Mouse (Mus musculus): ENCODE results near the gene Samd4. TPM values are rescaled to one million over a fixed set of nuclear protein-coding genes. Genes with fewer than 3 reads are reported as not detected.

The Samd4 gene
- polyA plus RNA-seq, 1 experiment = 3.9 TPM

GRCm38 (mm10) chr14:46976712-46977111, 94.1 kb downstream of the Samd4 start:
- Histone ChIP-seq H3K36me3 (ENCODE audit: control insufficient read depth, insufficient read depth, low read length) (no peaks in the 10 kb centered on the region), H3K4me1 (ENCODE audit: control insufficient read depth, insufficient read depth, low read length) (no peaks in the 10 kb centered on the region), H3K27me3 (replicated peaks; ENCODE audit: control insufficient read depth, insufficient read depth, low read length) (no peaks in the 10 kb centered on the region), H3K27ac (ENCODE audit: insufficient read depth, low read depth, low read length) (no peak overlapping the region), H3K4me3 (ENCODE audit: insufficient read depth, low read depth, low read length) (no peak overlapping the region)
- WGBS = 61% methylated on average over 11 of the region's 11 CpGs
- DNase-seq = no peak
- no peak for TF ChIP-seq CTCF (conservative IDR thresholded peaks at IDR 0.05; ENCODE audit: insufficient read depth, insufficient read length, low read depth, low read length)
- TF ChIP-seq POLR2A (IDR thresholded peaks at IDR 0.05; ENCODE audit: low read depth, low read length) = no peak

GRCm38 (mm10) chr14:46977660-46978059, 95.0 kb downstream of the Samd4 start:
- Histone ChIP-seq H3K4me3 (ENCODE audit: insufficient read depth, low read depth, low read length) (no peak overlapping the region), H3K27me3 (replicated peaks; ENCODE audit: control insufficient read depth, insufficient read depth, low read length) (no peaks in the 10 kb centered on the region), H3K4me1 (ENCODE audit: control insufficient read depth, insufficient read depth, low read length) (no peaks in the 10 kb centered on the region), H3K27ac (ENCODE audit: insufficient read depth, low read depth, low read length) (no peak overlapping the region), H3K36me3 (ENCODE audit: control insufficient read depth, insufficient read depth, low read length) (no peaks in the 10 kb centered on the region)
- TF ChIP-seq POLR2A (IDR thresholded peaks at IDR 0.05; ENCODE audit: low read depth, low read length) (no peak), CTCF (conservative IDR thresholded peaks at IDR 0.05; ENCODE audit: insufficient read depth, insufficient read length, low read depth, low read length) (no peak)
- WGBS = 78% methylated on average over 10 of the region's 10 CpGs
- DNase-seq = no peak

- Histone ChIP-seq H3K27ac (ENCODE audit: insufficient read depth, low read depth, low read length) (no peak overlapping the region), H3K36me3 (ENCODE audit: control insufficient read depth, insufficient read depth, low read length) (no peaks in the 10 kb centered on the region), H3K4me1 (ENCODE audit: control insufficient read depth, insufficient read depth, low read length) (no peaks in the 10 kb centered on the region), H3K4me3 (ENCODE audit: insufficient read depth, low read depth, low read length) (no peak overlapping the region), H3K27me3 (replicated peaks; ENCODE audit: control insufficient read depth, insufficient read depth, low read length) (no peaks in the 10 kb centered on the region)
- DNase-seq = no peak
- 61% methylated on average over 5 of the region's 5 CpGs for WGBS
- TF ChIP-seq POLR2A (IDR thresholded peaks at IDR 0.05; ENCODE audit: low read depth, low read length) (no peak), CTCF (conservative IDR thresholded peaks at IDR 0.05; ENCODE audit: insufficient read depth, insufficient read length, low read depth, low read length) (no peak)
Measured at GRCm38 (mm10) chr14:46979172-46979571, 96.5 kb downstream of the Samd4 start.

- WGBS = 78% methylated on average over 17 of the region's 17 CpGs
Measured at GRCm38 (mm10) chr14:46980736-46981438, 98.2 kb downstream of the Samd4 start.

GRCm38 (mm10) chr14:46982106-46982505, 99.5 kb downstream of the Samd4 start:
- Histone ChIP-seq H3K36me3 (ENCODE audit: control insufficient read depth, insufficient read depth, low read length) (no peaks in the 10 kb centered on the region), H3K4me3 (ENCODE audit: insufficient read depth, low read depth, low read length) (no peak overlapping the region), H3K27ac (ENCODE audit: insufficient read depth, low read depth, low read length) (no peak overlapping the region), H3K4me1 (ENCODE audit: control insufficient read depth, insufficient read depth, low read length) (no peaks in the 10 kb centered on the region), H3K27me3 (replicated peaks; ENCODE audit: control insufficient read depth, insufficient read depth, low read length) (no peaks in the 10 kb centered on the region)
- WGBS = 90% methylated on average over 6 of the region's 6 CpGs
- TF ChIP-seq POLR2A (IDR thresholded peaks at IDR 0.05; ENCODE audit: low read depth, low read length) (no peak), CTCF (conservative IDR thresholded peaks at IDR 0.05; ENCODE audit: insufficient read depth, insufficient read length, low read depth, low read length) (no peak)
- no peak for DNase-seq

More at GRCm38 (mm10) chr14:46980736-46981438, 98.2 kb downstream of the Samd4 start:
- H3K27ac ChIP-seq (ENCODE audit: insufficient read depth, low read depth, low read length) = no peak overlapping the region
- H3K27me3 ChIP-seq (replicated peaks; ENCODE audit: control insufficient read depth, insufficient read depth, low read length) = no peaks in the 10 kb centered on the region
- H3K4me1 ChIP-seq (ENCODE audit: control insufficient read depth, insufficient read depth, low read length) = no peaks in the 10 kb centered on the region
- H3K36me3 ChIP-seq (ENCODE audit: control insufficient read depth, insufficient read depth, low read length) = no peaks in the 10 kb centered on the region
- no peak for DNase-seq
- TF ChIP-seq POLR2A (IDR thresholded peaks at IDR 0.05; ENCODE audit: low read depth, low read length) (no peak), CTCF (conservative IDR thresholded peaks at IDR 0.05; ENCODE audit: insufficient read depth, insufficient read length, low read depth, low read length) (no peak)
- no peak overlapping the region for H3K4me3 ChIP-seq (ENCODE audit: insufficient read depth, low read depth, low read length)

- TF ChIP-seq CTCF (conservative IDR thresholded peaks at IDR 0.05; ENCODE audit: insufficient read depth, insufficient read length, low read depth, low read length) = no peak
- TF ChIP-seq POLR2A (IDR thresholded peaks at IDR 0.05; ENCODE audit: low read depth, low read length) = no peak
- Histone ChIP-seq H3K36me3 (ENCODE audit: control insufficient read depth, insufficient read depth, low read length) (no peaks in the 10 kb centered on the region), H3K27ac (ENCODE audit: insufficient read depth, low read depth, low read length) (no peak overlapping the region), H3K4me3 (ENCODE audit: insufficient read depth, low read depth, low read length) (no peak overlapping the region), H3K4me1 (ENCODE audit: control insufficient read depth, insufficient read depth, low read length) (no peaks in the 10 kb centered on the region), H3K27me3 (replicated peaks; ENCODE audit: control insufficient read depth, insufficient read depth, low read length) (no peaks in the 10 kb centered on the region)
- 62% methylated on average over 8 of the region's 8 CpGs for WGBS
- no peak for DNase-seq
Measured at GRCm38 (mm10) chr14:46984542-46985125, 102.0 kb downstream of the Samd4 start.

GRCm38 (mm10) chr14:46989694-46990093, 107.0 kb downstream of the Samd4 start:
- Histone ChIP-seq H3K27me3 (replicated peaks; ENCODE audit: control insufficient read depth, insufficient read depth, low read length) (no peaks in the 10 kb centered on the region), H3K27ac (ENCODE audit: insufficient read depth, low read depth, low read length) (no peak overlapping the region), H3K36me3 (ENCODE audit: control insufficient read depth, insufficient read depth, low read length) (no peaks in the 10 kb centered on the region), H3K4me1 (ENCODE audit: control insufficient read depth, insufficient read depth, low read length) (no peaks in the 10 kb centered on the region), H3K4me3 (ENCODE audit: insufficient read depth, low read depth, low read length) (no peak overlapping the region)
- no peak for DNase-seq
- WGBS = 66% methylated on average over 4 of the region's 4 CpGs
- no peak for TF ChIP-seq POLR2A (IDR thresholded peaks at IDR 0.05; ENCODE audit: low read depth, low read length)
- no peak for TF ChIP-seq CTCF (conservative IDR thresholded peaks at IDR 0.05; ENCODE audit: insufficient read depth, insufficient read length, low read depth, low read length)

Measured in kidney, adult 2 months (tissue).